Mouse (Mus musculus): ENCODE data around the gene Retn.

GRCm38 (mm10) chr8:3671980-3672491, 16.5 kb downstream of the Retn start, which contains the start of gene Fcor:
- TF ChIP-seq CTCF (IDR thresholded peaks at IDR 0.05; ENCODE audit: insufficient read depth, low read depth, low read length) (peak; percentile 99), POLR2A (IDR thresholded peaks at IDR 0.05; ENCODE audit: insufficient read depth, low read depth, low read length) (0 out of 2 replicates have a peak, but pooled peaks have one; percentile 47)
